Mouse (Mus musculus) left cerebral cortex, adult 18-20 months (tissue): Measurements from ENCODE around the gene Lyz1. TPM values are rescaled to one million over a fixed set of nuclear protein-coding genes. Genes with fewer than 3 reads are reported as not detected.

ENCODE experiments used
- total RNA-seq, 2 experiments: library from RNA; stranded (reverse); gene quantifications; 2 replicates each; pipeline ENCODE4 v1.2.3; 2021

The Lyz1 gene
- total RNA-seq, 2 experiments from 2014 or later: 1.7 to 2.2 TPM

Other genes with a start within 250 kb of the Lyz1 start
- not detected for gene Lrrc10, start 247.5 kb downstream of the Lyz1 start, total RNA-seq
- 100 to 1,000 TPM; 158 to 165 TPM for gene Cct2, start 229.1 kb downstream of the Lyz1 start, total RNA-seq
- 10 to 100 TPM; 34.9 to 36.5 TPM for gene Frs2, start 144.3 kb downstream of the Lyz1 start, total RNA-seq
- 10 to 100 TPM; 47.1 to 50.0 TPM for gene Yeats4, start 68.4 kb downstream of the Lyz1 start, total RNA-seq
- gene 9530003J23Rik, start 54.2 kb downstream of the Lyz1 start, total RNA-seq: not detected
- gene Lyz2, start 10.5 kb downstream of the Lyz1 start, total RNA-seq: 10 to 100 TPM; 18.8 to 20.3 TPM
- 100 to 1,000 TPM; 109 to 117 TPM for gene Cpsf6, start 87.1 kb upstream of the Lyz1 start, total RNA-seq